Mouse (Mus musculus) liver, postnatal 0 days (tissue): ENCODE results near the gene Nudt3.

Experiments used
- CTCF ChIP-seq: sonication (generic); IDR thresholded peaks from 2 replicates; pipeline ENCODE4 v1.5.1; 2016; ENCODE audit warnings: antibody characterized with exemption, low read depth
- EP300 ChIP-seq: IDR thresholded peaks from 2 replicates; pipeline ENCODE4 v1.6.1; 2016; ENCODE audit warnings: antibody characterized with exemption, low read depth, mild to moderate bottlenecking

DNA sequence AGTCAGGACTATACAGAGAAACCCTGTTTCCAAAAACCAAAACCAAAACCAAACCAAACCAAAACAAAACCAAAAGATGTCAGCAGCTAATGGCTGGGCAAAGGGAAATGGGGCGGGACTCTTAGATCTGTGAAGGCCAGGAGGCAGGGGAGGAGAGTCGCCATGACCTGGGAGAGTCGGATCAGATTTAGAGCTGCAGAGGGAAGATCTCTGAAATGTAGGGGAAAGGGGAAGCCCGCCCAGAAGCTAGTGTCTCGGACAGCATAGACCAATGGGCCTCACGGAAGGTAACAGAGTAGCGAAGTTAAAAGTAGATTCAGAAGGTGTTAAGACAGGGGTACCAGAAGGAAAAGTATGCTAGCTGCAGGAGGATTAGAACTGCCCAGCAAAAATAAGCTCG lies 52.0 kb downstream of the Nudt3 start:
- TF ChIP-seq CTCF (no peak), EP300 (no peak)
